Mouse (Mus musculus): Measurements from ENCODE around the gene Hist1h2br. TPM values are rescaled to one million over a fixed set of nuclear protein-coding genes. Genes with fewer than 3 reads are reported as not detected.

Gene Hist1h2br
- 3.9 TPM for polyA plus RNA-seq (2017; shearing (Covaris generic))

DNA sequence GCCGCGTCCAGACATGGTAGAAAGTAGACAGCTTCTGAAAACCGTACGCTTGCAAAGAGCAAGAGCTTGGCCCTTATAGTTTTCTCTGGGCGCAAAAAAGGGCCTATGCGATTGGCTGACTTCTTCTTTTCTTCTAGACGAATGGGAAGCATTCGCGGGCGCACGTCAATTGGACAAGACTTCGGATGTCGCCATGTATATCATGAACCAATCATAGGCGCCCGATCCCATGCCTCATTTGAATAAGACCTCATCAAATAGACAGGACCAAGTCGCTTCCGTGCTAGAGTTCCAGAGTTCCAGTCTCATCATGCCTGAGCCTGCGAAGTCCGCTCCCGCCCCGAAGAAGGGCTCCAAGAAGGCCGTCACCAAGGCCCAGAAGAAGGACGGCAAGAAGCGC is at the start of gene Hist1h2br, which contains the start of gene Hist1h2ap:
TSS of gene Hist1h2br (plus strand) at position 283 of the 400 bp plus-strand sequence.
TSS of gene Hist1h2ap (minus strand) at position 47 of the 400 bp plus-strand sequence.

DNA sequence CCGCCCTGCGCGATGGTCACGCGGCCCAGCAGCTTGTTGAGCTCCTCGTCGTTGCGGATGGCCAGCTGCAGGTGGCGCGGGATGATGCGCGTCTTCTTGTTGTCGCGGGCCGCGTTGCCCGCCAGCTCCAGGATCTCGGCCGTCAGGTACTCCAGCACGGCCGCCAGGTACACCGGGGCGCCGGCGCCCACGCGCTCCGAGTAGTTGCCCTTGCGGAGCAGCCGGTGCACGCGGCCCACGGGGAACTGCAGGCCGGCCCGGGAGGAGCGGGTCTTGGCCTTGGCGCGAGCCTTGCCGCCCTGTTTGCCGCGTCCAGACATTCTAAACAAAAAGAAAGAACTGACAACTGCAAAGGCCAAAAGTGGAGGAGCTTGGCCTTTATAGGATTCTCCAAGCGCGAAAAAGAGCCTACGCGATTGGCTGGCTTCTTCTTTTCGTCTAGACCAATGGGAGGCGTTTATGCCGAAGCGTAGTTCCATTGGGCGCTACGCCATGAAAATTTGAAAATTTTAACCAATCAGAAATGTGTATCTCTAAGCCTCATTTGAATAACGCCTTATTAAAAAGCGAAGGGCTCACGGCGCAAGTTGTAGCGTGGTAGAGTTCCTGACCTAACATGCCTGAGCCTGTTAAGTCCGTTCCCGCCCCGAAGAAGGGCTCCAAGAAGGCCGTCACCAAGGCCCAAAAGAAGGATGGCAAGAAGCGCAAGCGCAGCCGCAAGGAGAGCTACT is 46.5 kb upstream of the Hist1h2br start, which contains the start of the genes Hist1h2an and Hist1h2bp:
TSS of gene Hist1h2an (minus strand) at position 320 of the 731 bp plus-strand sequence.
TSS of gene Hist1h2bp (plus strand) at position 563 of the 731 bp plus-strand sequence.

DNA sequence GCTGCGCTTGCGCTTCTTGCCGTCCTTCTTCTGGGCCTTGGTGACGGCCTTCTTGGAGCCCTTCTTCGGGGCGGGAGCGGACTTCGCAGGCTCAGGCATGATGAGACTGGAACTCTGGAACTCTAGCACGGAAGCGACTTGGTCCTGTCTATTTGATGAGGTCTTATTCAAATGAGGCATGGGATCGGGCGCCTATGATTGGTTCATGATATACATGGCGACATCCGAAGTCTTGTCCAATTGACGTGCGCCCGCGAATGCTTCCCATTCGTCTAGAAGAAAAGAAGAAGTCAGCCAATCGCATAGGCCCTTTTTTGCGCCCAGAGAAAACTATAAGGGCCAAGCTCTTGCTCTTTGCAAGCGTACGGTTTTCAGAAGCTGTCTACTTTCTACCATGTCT is 23.5 kb upstream of the Hist1h2br start, which contains the start of the genes Hist1h2bq and Hist1h2ao:
TSS of gene Hist1h2bq (minus strand) at position 125 of the 400 bp plus-strand sequence.
TSS of gene Hist1h2ao (plus strand) at position 393 of the 400 bp plus-strand sequence.

DNA sequence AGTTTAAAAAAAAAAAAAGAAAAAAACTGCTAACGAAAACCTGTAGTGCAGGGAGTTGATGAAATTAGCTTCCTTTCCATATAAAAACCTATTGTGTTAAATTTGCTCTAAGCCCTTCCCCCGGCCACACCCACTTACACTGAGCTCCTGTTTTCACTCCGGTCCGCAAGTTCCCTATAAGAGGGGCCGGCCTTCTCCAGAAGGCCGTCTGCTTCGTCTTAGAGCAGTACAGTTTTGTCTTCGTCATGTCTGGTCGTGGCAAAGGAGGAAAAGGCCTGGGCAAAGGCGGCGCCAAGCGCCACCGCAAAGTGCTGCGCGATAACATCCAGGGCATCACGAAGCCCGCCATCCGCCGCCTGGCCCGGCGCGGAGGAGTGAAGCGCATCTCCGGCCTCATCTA is 22.0 kb upstream of the Hist1h2br start, which contains the start of gene Hist1h4m:
TSS of gene Hist1h4m (plus strand) at position 208 of the 400 bp plus-strand sequence.

DNA sequence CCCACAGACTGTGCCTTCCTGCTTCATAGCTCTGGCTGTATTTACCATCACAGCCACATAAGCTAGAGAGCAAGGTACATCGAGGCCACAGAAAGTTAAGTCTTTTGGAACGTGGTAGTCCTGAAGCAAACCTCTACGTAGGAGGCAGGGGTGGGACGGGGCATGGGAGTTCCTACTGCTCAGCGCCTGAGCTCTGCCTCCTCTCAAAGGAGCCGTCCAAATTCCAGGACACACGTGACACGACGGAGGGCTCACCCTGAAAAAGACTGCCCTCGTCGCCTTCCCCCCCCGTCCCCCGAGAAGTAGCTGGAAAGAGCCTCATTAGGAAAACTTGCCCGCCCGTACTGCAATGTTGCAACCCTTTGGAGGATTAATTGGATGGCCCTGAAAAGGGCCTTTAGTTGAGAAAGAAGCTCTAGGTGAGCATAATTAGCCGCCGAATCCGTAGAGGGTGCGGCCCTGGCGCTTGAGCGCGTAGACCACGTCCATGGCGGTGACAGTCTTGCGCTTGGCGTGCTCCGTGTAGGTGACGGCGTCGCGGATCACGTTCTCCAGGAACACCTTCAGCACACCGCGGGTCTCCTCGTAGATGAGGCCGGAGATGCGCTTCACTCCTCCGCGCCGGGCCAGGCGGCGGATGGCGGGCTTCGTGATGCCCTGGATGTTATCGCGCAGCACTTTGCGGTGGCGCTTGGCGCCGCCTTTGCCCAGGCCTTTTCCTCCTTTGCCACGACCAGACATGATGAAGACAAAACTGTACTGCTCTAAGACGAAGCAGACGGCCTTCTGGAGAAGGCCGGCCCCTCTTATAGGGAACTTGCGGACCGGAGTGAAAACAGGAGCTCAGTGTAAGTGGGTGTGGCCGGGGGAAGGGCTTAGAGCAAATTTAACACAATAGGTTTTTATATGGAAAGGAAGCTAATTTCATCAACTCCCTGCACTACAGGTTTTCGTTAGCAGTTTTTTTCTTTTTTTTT is 1.8 kb upstream of the Hist1h2br start, which contains the start of gene Hist1h4n:
TSS of gene Hist1h4n (minus strand) at position 779 of the 977 bp plus-strand sequence.

Other genes with a start within 250 kb of the Hist1h2br start
- not detected for gene Olfr1362, start 219.7 kb upstream of the Hist1h2br start, polyA plus RNA-seq (2017; shearing (Covaris generic))
- not detected for gene Olfr11, start 191.2 kb upstream of the Hist1h2br start, polyA plus RNA-seq (2017; shearing (Covaris generic))
- not detected for gene Olfr1361, start 170.4 kb upstream of the Hist1h2br start, polyA plus RNA-seq (2017; shearing (Covaris generic))
- not detected for gene Olfr1360, start 156.3 kb upstream of the Hist1h2br start, polyA plus RNA-seq (2017; shearing (Covaris generic))
- gene Olfr1359, start 135.6 kb upstream of the Hist1h2br start, polyA plus RNA-seq (2017; shearing (Covaris generic)): not detected
- gene Hist1h2bl, start 117.6 kb upstream of the Hist1h2br start, polyA plus RNA-seq (2017; shearing (Covaris generic)): not detected
- not detected for gene Hist1h2ai, start 117.3 kb upstream of the Hist1h2br start, polyA plus RNA-seq (2017; shearing (Covaris generic))
- not detected for gene Hist1h3h, start 116.1 kb upstream of the Hist1h2br start, polyA plus RNA-seq (2017; shearing (Covaris generic))
- gene Hist1h2bm, start 111.7 kb upstream of the Hist1h2br start, polyA plus RNA-seq (2017; shearing (Covaris generic)): not detected
- not detected for gene Hist1h4j, start 98.7 kb upstream of the Hist1h2br start, polyA plus RNA-seq (2017; shearing (Covaris generic))
- not detected for gene Hist1h4k, start 83.2 kb upstream of the Hist1h2br start, polyA plus RNA-seq (2017; shearing (Covaris generic))
- not detected for gene Hist1h2ak, start 79.9 kb upstream of the Hist1h2br start, polyA plus RNA-seq (2017; shearing (Covaris generic))
- 1.1 TPM for gene Hist1h2bn, start 79.6 kb upstream of the Hist1h2br start, polyA plus RNA-seq (2017; shearing (Covaris generic))
- 0.70 TPM for gene Hist1h1b, start 53.1 kb upstream of the Hist1h2br start, polyA plus RNA-seq (2017; shearing (Covaris generic))
- gene Hist1h3i, start 50.4 kb upstream of the Hist1h2br start, polyA plus RNA-seq (2017; shearing (Covaris generic)): 2.5 TPM
- gene Hist1h2an, start 46.5 kb upstream of the Hist1h2br start, polyA plus RNA-seq (2017; shearing (Covaris generic)): not detected
- not detected for gene Hist1h2bp, start 46.3 kb upstream of the Hist1h2br start, polyA plus RNA-seq (2017; shearing (Covaris generic))
- gene Hist1h2bq, start 23.5 kb upstream of the Hist1h2br start, polyA plus RNA-seq (2017; shearing (Covaris generic)): 4.2 TPM
- gene Hist1h2ao, start 23.3 kb upstream of the Hist1h2br start, polyA plus RNA-seq (2017; shearing (Covaris generic)): 3.7 TPM
- gene Hist1h4m, start 22.0 kb upstream of the Hist1h2br start, polyA plus RNA-seq (2017; shearing (Covaris generic)): 31.4 TPM
- 21.6 TPM for gene Hist1h4n, start 1.5 kb upstream of the Hist1h2br start, polyA plus RNA-seq (2017; shearing (Covaris generic))
- 37.5 TPM for gene Hist1h2ap, start 236 bp upstream of the Hist1h2br start, polyA plus RNA-seq (2017; shearing (Covaris generic))
- gene Zfp184, start 111.4 kb downstream of the Hist1h2br start, polyA plus RNA-seq (2017; shearing (Covaris generic)): 0.39 TPM
- not detected for gene Pom121l2, start 147.5 kb downstream of the Hist1h2br start, polyA plus RNA-seq (2017; shearing (Covaris generic))
- gene Prss16, start 176.0 kb downstream of the Hist1h2br start, polyA plus RNA-seq (2017; shearing (Covaris generic)): 1.3 TPM
- gene Hist1h2ah, start 201.8 kb downstream of the Hist1h2br start, polyA plus RNA-seq (2017; shearing (Covaris generic)): 6.2 TPM
- gene Hist1h2bk, start 202.1 kb downstream of the Hist1h2br start, polyA plus RNA-seq (2017; shearing (Covaris generic)): not detected
- 12.0 TPM for gene Hist1h4i, start 207.6 kb downstream of the Hist1h2br start, polyA plus RNA-seq (2017; shearing (Covaris generic))
- gene Hist1h2ag, start 209.2 kb downstream of the Hist1h2br start, polyA plus RNA-seq (2017; shearing (Covaris generic)): 2.9 TPM
- not detected for gene Hist1h2bj, start 209.5 kb downstream of the Hist1h2br start, polyA plus RNA-seq (2017; shearing (Covaris generic))